Mouse (Mus musculus): Measurements from ENCODE around the gene Dand5.

Dand5 gene

DNA sequence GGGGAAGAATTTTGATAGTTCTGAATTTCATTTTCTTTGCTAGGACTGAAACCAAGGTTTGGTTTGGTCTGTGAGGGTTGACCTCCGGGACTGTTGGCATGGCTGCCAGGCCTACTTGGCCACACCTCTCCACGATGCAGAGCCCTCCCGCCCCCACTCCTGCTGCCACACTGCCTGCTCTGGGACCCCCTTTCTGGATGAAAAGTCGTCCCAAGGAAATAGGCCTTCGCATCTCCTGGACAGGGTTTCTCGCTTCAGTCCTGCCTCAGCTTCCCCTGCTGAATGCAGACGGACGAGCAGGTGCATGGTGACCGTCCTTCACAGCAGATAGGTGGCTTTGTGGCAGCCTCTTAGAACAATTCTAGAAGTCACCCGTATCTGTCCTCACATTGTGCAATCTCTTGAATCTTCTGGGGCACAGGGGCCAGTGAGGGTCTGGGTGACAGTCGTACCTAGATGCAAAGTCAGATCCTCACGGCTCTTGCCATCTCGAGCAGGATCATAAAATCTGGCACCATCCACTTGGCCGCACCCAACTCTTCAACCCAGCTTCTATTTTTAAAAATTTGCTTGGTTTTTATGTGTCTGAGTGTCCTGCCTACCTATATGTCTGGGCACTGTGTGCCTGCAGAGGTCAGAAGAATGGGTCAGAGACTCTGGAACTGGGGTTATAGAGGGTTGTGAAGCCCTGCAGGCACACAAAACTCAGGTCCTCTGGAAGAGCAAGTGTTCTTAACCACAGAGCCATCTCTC, 54.1 kb downstream of the Dand5 start:
- no peak for DNase-seq (ENCODE audit: low spot score)

DNA sequence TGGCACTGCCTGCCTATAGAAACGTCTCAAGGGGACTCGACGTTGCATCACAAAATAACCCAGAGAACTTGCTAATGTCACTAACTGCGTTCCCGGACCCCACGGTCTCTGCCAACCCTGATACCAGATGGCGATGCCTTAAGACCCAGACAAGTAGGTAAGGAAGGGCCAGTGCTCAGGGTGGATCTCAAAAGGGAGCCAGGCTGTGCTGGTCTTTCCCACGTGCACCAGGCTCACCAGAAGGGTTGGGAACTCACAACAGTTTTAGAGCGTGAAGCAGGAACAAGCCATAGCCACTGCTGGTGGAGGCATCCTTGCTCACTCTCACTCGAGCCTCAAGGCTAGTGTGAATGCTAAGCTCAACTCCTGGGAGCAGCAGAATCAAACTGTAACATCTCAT, 55.4 kb downstream of the Dand5 start:
- no peak for DNase-seq (ENCODE audit: low spot score)

DNA sequence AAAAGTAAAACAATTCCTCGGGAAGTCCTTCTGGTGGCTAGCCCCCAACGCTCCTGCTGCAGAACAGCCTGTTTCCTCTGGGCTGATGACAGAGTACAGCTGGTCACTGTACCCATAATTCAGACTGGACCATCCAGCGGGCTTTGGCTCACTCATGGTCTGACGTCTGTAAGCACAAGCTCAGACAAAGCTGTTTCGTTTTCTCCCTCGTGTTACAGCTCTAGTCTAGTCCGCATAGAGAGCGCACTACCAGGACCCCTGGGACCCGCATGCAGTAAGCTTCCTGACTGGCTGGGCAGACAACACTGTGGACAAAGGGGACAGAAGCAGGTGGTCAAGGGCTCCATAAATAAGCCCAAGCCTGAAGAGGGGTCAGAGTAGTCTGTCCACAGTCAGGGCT, 56.2 kb downstream of the Dand5 start:
- no peak for DNase-seq (ENCODE audit: low spot score)

DNA sequence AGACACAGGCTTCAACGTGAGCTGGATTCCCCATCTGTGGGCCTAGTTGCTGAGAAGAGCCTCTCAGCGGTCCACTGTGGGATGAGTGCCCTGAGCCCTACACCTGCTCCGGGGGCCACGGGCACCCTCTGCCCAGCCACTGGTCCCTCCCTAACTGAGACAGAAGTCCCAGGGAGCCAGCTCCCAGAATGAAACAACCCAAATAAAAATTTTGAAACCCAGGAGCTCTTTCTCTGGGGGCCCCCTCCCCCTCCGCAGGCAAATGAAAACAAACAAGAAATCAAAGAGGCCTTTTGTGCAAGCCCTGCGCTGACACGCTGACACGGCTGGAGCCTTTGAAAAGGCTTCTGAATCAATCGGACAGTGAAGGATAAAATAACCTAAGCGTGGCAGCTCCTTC, 57.0 kb downstream of the Dand5 start:
- no peak for DNase-seq (ENCODE audit: low spot score)
